Mouse (Mus musculus) neural tube, embryonic 11.5 days (tissue): ENCODE measurements around the gene Wipf1. TPM values are rescaled to one million over a fixed set of nuclear protein-coding genes. Genes with fewer than 3 reads are reported as not detected.

Experiments
- ATAC-seq: fragments of 200-750 bp; cut with Nextera tagmentation; 2 replicates; pipeline ENCODE4 v1.8.0; 2017; ENCODE audit warnings: moderate number of reproducible peaks, mild to moderate bottlenecking, moderate TSS enrichment, moderate library complexity; ENCODE audit not compliant: insufficient read depth, low FRiP score, low TSS enrichment
- DNase-seq: peaks from one replicate; pipeline ENCODE4 v3.0.0-alpha.2; 2015; ENCODE audit warnings: low spot score
- H3K27ac ChIP-seq: fragments of 300-500 bp; sonication (generic); 2 replicates; pipeline ENCODE4 v1.5.1; 2014; ENCODE audit warnings: low read depth, mild to moderate bottlenecking, low read length
- H3K27me3 ChIP-seq: fragments of 300-500 bp; sonication (generic); 2 replicates; pipeline ENCODE4 v1.6.1; 2014; ENCODE audit warnings: mild to moderate bottlenecking, low read length, mixed read lengths; ENCODE audit not compliant: control insufficient read depth, insufficient read depth
- H3K36me3 ChIP-seq: fragments of 300-500 bp; sonication (generic); 2 replicates; pipeline ENCODE4 v1.6.1; 2014; ENCODE audit warnings: mild to moderate bottlenecking, low read length, moderate library complexity, mixed read lengths; ENCODE audit not compliant: control insufficient read depth, insufficient read depth
- H3K4me1 ChIP-seq: fragments of 300-500 bp; sonication (generic); 2 replicates; pipeline ENCODE4 v1.6.1; 2014; ENCODE audit warnings: low read length, mixed read lengths; ENCODE audit not compliant: control insufficient read depth, insufficient read depth
- H3K4me2 ChIP-seq: fragments of 300-500 bp; sonication (generic); 2 replicates; pipeline ENCODE4 v1.6.1; 2014; ENCODE audit warnings: low read depth, mild to moderate bottlenecking, moderate library complexity
- H3K4me3 ChIP-seq: fragments of 300-500 bp; sonication (generic); 2 replicates; pipeline ENCODE4 v1.5.1; 2014; ENCODE audit warnings: low read depth, low read length
- H3K9ac ChIP-seq: fragments of 300-500 bp; sonication (generic); 2 replicates; pipeline ENCODE4 v1.6.1; 2014; ENCODE audit warnings: mild to moderate bottlenecking, low read length
- H3K9me3 ChIP-seq: fragments of 300-500 bp; sonication (generic); 2 replicates; pipeline ENCODE4 v1.6.1; 2016; ENCODE audit warnings: low read length; ENCODE audit not compliant: control insufficient read depth
- WGBS: fragments of 180-500 bp; shearing (Covaris S2); extraction: QIAGEN DNeasy Blood & Tissue Kit; methylation state at CpG from one replicate; pipeline ENCODE4 v1.1.7; 2014; 5-methylcytosine and 5-hydroxymethylcytosine counted together
- polyA plus RNA-seq: library from polyadenylated mRNA; unstranded; fragments of >200 nt; fragmentation: Nextera tagmentation; extraction: Ambion mirVana; gene quantifications from 2 replicates; pipeline ENCODE4 v1.2.1, GENCODE M21; 2014

The Wipf1 gene
- polyA plus RNA-seq, 1 experiment from 2014 or later, result 9.0 TPM

DNA sequence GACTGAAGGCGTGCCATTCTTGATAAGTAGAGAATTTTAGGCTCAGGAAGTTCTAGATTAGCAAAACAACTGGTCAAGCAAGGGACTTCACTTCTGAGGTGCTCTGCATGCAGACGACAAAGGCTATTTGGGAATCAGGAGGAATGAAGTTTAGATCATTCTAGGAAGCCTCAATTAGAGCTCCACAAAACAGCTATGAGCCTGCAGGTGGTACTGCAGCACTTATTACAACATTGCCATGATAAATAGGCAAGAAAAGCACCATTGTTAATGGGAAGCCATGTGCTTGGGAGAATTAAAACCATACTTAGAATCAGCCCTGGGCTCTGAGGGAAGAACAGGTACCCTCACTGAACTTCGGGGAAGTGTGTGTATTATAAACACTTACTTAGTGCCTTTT, 36.0 kb downstream of the Wipf1 start:
- DNase-seq, result no peak
- Histone ChIP-seq H3K27me3 (no peaks in the 10 kb centered on the region), H3K27ac (no peak overlapping the region), H3K4me2 (no peak overlapping the region), H3K4me3 (no peak overlapping the region), H3K9ac (no peak overlapping the region), H3K4me1 (no peaks in the 10 kb centered on the region), H3K36me3 (no peaks in the 10 kb centered on the region), H3K9me3 (no peaks in the 10 kb centered on the region)
- no peak for ATAC-seq
- 80% methylated on average over 3 of the region's 3 CpGs for WGBS

DNA sequence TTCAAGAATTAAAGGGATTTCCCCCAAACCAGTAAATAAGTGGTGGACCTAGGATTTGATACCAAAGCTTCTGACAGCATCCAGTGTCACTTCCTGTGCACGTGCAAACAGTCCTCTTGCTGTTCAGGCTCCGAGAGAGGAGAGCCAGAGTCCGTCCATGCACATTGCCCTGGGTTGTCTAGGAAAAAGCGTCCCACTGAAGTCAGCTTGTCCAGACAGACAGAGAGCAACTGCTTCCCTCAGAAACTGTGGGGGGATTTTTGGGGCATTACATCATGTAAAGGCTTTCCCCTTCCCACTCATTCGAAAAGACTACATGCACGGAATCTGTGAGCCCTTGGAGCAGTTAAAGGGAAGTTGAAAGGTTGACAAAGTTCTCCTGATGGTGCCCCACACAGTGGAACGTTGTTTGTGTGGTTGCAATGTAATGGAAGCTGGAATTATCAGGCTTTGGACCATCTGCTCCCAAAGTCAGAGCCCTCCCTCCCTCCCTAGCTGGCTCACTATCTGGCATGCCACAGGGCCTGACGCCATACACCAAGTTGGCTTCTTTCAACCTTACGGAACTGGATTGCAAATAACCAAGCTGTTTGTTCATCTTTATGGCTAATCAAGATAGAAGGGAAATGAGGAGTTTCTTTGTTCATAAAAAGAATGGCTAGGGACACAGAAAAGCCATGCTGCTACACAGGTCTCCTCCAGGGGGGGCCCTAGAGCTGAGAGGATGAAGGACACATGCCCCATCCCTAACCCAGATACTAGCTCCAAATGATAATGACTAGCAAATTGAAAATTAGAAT, 37.9 kb downstream of the Wipf1 start:
- Histone ChIP-seq H3K9me3 (no peaks in the 10 kb centered on the region), H3K4me3 (no peak overlapping the region), H3K36me3 (no peaks in the 10 kb centered on the region), H3K9ac (no peak overlapping the region), H3K27ac (no peak overlapping the region), H3K4me1 (no peaks in the 10 kb centered on the region), H3K27me3 (no peaks in the 10 kb centered on the region), H3K4me2 (no peak overlapping the region)
- WGBS, result 64% methylated on average over 9 of the region's 9 CpGs
- no peak for DNase-seq
- no peak for ATAC-seq

- Histone ChIP-seq H3K27me3 (no peaks in the 10 kb centered on the region), H3K4me3 (no peak overlapping the region), H3K4me1 (no peaks in the 10 kb centered on the region), H3K9me3 (no peaks in the 10 kb centered on the region), H3K27ac (no peak overlapping the region), H3K4me2 (no peak overlapping the region), H3K36me3 (no peaks in the 10 kb centered on the region), H3K9ac (no peak overlapping the region)
- WGBS, result 75% methylated on average over 1 of the region's 1 CpGs
- ATAC-seq (no peak), DNase-seq (no peak)
Measured at GRCm38 (mm10) chr2:73490466-73490865, 39.1 kb downstream of the Wipf1 start.

- no peaks in the 10 kb centered on the region for H3K36me3 ChIP-seq
- 90% methylated on average over 8 of the region's 8 CpGs for WGBS
- H3K9ac ChIP-seq, result no peak overlapping the region
- no peak overlapping the region for H3K4me3 ChIP-seq
- ATAC-seq (no peak), DNase-seq (no peak)
- no peaks in the 10 kb centered on the region for H3K4me1 ChIP-seq
- no peak overlapping the region for H3K27ac ChIP-seq
- H3K27me3 ChIP-seq, result no peaks in the 10 kb centered on the region
- no peaks in the 10 kb centered on the region for H3K9me3 ChIP-seq
- no peak overlapping the region for H3K4me2 ChIP-seq
Measured at GRCm38 (mm10) chr2:73486120-73486601, 43.4 kb downstream of the Wipf1 start.

GRCm38 (mm10) chr2:73485236-73486119, 44.1 kb downstream of the Wipf1 start:
- ATAC-seq (no peak), DNase-seq (no peak)
- no peak overlapping the region for H3K9ac ChIP-seq
- no peaks in the 10 kb centered on the region for H3K4me1 ChIP-seq
- H3K4me3 ChIP-seq, result no peak overlapping the region
- no peak overlapping the region for H3K27ac ChIP-seq
- H3K9me3 ChIP-seq, result no peaks in the 10 kb centered on the region
- no peak overlapping the region for H3K4me2 ChIP-seq
- no peaks in the 10 kb centered on the region for H3K36me3 ChIP-seq
- 81% methylated on average over 26 of the region's 26 CpGs for WGBS
- H3K27me3 ChIP-seq, result no peaks in the 10 kb centered on the region

- Histone ChIP-seq H3K36me3 (no peaks in the 10 kb centered on the region), H3K27me3 (no peaks in the 10 kb centered on the region), H3K4me3 (no peak overlapping the region), H3K9me3 (no peaks in the 10 kb centered on the region), H3K27ac (no peak overlapping the region), H3K4me1 (no peaks in the 10 kb centered on the region), H3K4me2 (no peak overlapping the region), H3K9ac (no peak overlapping the region)
- 64% methylated on average over 15 of the region's 15 CpGs for WGBS
- no peak for ATAC-seq
- DNase-seq, result no peak
Measured at GRCm38 (mm10) chr2:73484561-73485235, 44.8 kb downstream of the Wipf1 start.

DNA sequence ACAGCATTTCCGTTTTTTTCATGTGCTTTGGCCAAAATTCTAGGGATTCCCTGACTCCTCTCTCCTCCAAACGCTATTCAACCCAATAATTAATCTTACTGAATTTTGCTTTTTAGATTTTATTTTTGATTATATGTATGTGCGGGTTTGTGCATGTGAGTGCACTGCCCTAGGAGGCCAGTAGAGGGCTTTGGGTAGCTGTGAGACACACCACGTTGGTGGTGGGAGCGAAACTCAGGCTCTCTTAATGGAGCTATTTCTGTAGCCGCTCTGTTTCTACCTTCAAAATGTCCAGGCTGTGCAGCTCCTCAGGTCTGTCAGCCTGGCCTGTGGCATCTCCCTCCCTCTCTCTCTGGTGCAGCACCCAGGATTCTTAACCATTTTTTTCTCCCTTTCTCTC, 50.7 kb downstream of the Wipf1 start:
- 92% methylated on average over 6 of the region's 6 CpGs for WGBS
- Histone ChIP-seq H3K4me3 (no peak overlapping the region), H3K27me3 (no peaks in the 10 kb centered on the region), H3K4me2 (no peak overlapping the region), H3K27ac (no peak overlapping the region), H3K9me3 (no peaks in the 10 kb centered on the region), H3K4me1 (no peaks in the 10 kb centered on the region), H3K9ac (no peak overlapping the region), H3K36me3 (no peaks in the 10 kb centered on the region; the same call in 1 of the 2 replicates)
- no peak for DNase-seq
- no peak for ATAC-seq

- Histone ChIP-seq H3K4me3 (no peak overlapping the region), H3K4me2 (no peak overlapping the region), H3K27me3 (no peaks in the 10 kb centered on the region), H3K36me3 (no peaks in the 10 kb centered on the region; the same call in 1 of the 2 replicates), H3K9me3 (no peaks in the 10 kb centered on the region), H3K4me1 (no peaks in the 10 kb centered on the region), H3K27ac (no peak overlapping the region), H3K9ac (no peak overlapping the region)
- no peak for DNase-seq
- 90% methylated on average over 7 of the region's 7 CpGs for WGBS
- no peak for ATAC-seq
Measured at GRCm38 (mm10) chr2:73477501-73477900, 52.0 kb downstream of the Wipf1 start.
